In genomic region chr12:44479260-44480030, GRCm38 (mm10) we compare ENCODE assay signal across 30 mouse cellular contexts.
DNase-seq lines count a peak whose midpoint lies in the region; ATAC-seq and TF ChIP-seq lines count a peak whose summit lies in the region.
"Had no signal": no experiment of that assay in that cellular context is flagged by ENCODE, and none has a peak within 500 bp of the region (broad histone marks: within the 10 kb centered on the region; RNA-seq: fewer than 3 reads in every experiment).

No protein-coding gene starts in this region.

- no peaks in the 10 kb centered on the region; the same call in 1 of the 2 replicates for H3K9me3 ChIP-seq in forebrain, embryonic 11.5 days (ENCODE audit: control insufficient read depth, low read length)
- H3K9me3 ChIP-seq in forebrain, embryonic 10.5 days: peaks cover 3% of the 10 kb centered on the region; the same call in 1 of the 2 replicates
- H3K9me3 ChIP-seq in midbrain, embryonic 15.5 days: no peaks in the 10 kb centered on the region
- H3K9me3 ChIP-seq in midbrain, embryonic 11.5 days (ENCODE audit: control insufficient read depth, low read length): no peaks in the 10 kb centered on the region; the same call in 1 of the 2 replicates
- H3K9me3 ChIP-seq in forebrain, embryonic 14.5 days (replicated peaks; ENCODE audit: control insufficient read depth, low read length): no peaks in the 10 kb centered on the region
- no peaks in the 10 kb centered on the region for H3K9me3 ChIP-seq in hindbrain, embryonic 15.5 days
- H3K9me3 ChIP-seq: embryonic facial prominence, embryonic 13.5 days; limb, embryonic 13.5 days; lung, embryonic 15.5 days; neural tube, embryonic 15.5 days had no signal

- ATAC-seq in forebrain, embryonic 11.5 days (replicated peaks; ENCODE audit: low FRiP score): peak; percentile 61
- ATAC-seq in midbrain, embryonic 15.5 days (replicated peaks): no peak
- ATAC-seq in midbrain, embryonic 11.5 days (ENCODE audit: low FRiP score): no peak
- ATAC-seq in forebrain, embryonic 14.5 days: peak; percentile 93
- ATAC-seq in hindbrain, embryonic 15.5 days (ENCODE audit: low FRiP score, low read depth): no peak
- ATAC-seq in granulocyte monocyte progenitor cell, adult 5-6 weeks (replicated peaks; ENCODE audit: poor library complexity, severe bottlenecking): no peak
- ATAC-seq: intestine, embryonic 16.5 days had no signal

- no peak overlapping the region for H3K27ac ChIP-seq in forebrain, embryonic 11.5 days (ENCODE audit: low read depth, low read length)
- H3K27ac ChIP-seq in forebrain, embryonic 10.5 days: no peak overlapping the region
- H3K27ac ChIP-seq in midbrain, embryonic 15.5 days: 0 out of 2 replicates have a peak overlapping the region, but pooled peaks have one; percentile 16
- no peak overlapping the region for H3K27ac ChIP-seq in midbrain, embryonic 11.5 days (ENCODE audit: low read depth, low read length)
- H3K27ac ChIP-seq in forebrain, embryonic 14.5 days (ENCODE audit: low read depth, low read length): peak overlapping the region; percentile 45
- peak overlapping the region; percentile 38 for H3K27ac ChIP-seq in hindbrain, embryonic 15.5 days (replicated peaks)
- H3K27ac ChIP-seq in left cerebral cortex, adult 2 months: no peak overlapping the region
- H3K27ac ChIP-seq: embryonic facial prominence, embryonic 13.5 days; limb, embryonic 13.5 days; lung, embryonic 15.5 days; midbrain, embryonic 12.5 days; neural tube, embryonic 15.5 days; stomach, postnatal 0 days had no signal

- H3K36me3 ChIP-seq in forebrain, embryonic 11.5 days (ENCODE audit: control insufficient read depth, insufficient read depth, low read length): no peaks in the 10 kb centered on the region
- H3K36me3 ChIP-seq in forebrain, embryonic 10.5 days (replicated peaks): no peaks in the 10 kb centered on the region
- H3K36me3 ChIP-seq in midbrain, embryonic 15.5 days (replicated peaks): no peaks in the 10 kb centered on the region
- H3K36me3 ChIP-seq in midbrain, embryonic 11.5 days (ENCODE audit: control insufficient read depth, insufficient read depth, low read length): no peaks in the 10 kb centered on the region
- H3K36me3 ChIP-seq in forebrain, embryonic 14.5 days (ENCODE audit: control insufficient read depth, insufficient read depth, low read length): no peaks in the 10 kb centered on the region
- no peaks in the 10 kb centered on the region for H3K36me3 ChIP-seq in hindbrain, embryonic 15.5 days
- H3K36me3 ChIP-seq: embryonic facial prominence, embryonic 13.5 days; heart, embryonic 12.5 days; limb, embryonic 13.5 days; lung, embryonic 15.5 days; midbrain, embryonic 12.5 days; neural tube, embryonic 15.5 days had no signal

- no peaks in the 10 kb centered on the region for H3K27me3 ChIP-seq in forebrain, embryonic 11.5 days (ENCODE audit: control insufficient read depth, insufficient read depth, low read length)
- 0 out of 2 replicates have a peak, but pooled peaks cover 4% of the 10 kb centered on the region for H3K27me3 ChIP-seq in forebrain, embryonic 10.5 days (ENCODE audit: poor library complexity, severe bottlenecking)
- no peaks in the 10 kb centered on the region for H3K27me3 ChIP-seq in midbrain, embryonic 15.5 days (replicated peaks)
- H3K27me3 ChIP-seq in midbrain, embryonic 11.5 days (ENCODE audit: control insufficient read depth, insufficient read depth, low read length): no peaks in the 10 kb centered on the region
- H3K27me3 ChIP-seq in forebrain, embryonic 14.5 days (replicated peaks; ENCODE audit: control insufficient read depth, insufficient read depth, low read length): no peaks in the 10 kb centered on the region
- H3K27me3 ChIP-seq in hindbrain, embryonic 15.5 days: no peaks in the 10 kb centered on the region
- H3K27me3 ChIP-seq: CH12.LX; embryonic facial prominence, embryonic 13.5 days; heart, embryonic 12.5 days; limb, embryonic 13.5 days; lung, embryonic 15.5 days; midbrain, embryonic 12.5 days; neural tube, embryonic 15.5 days had no signal

- no peak for DNase-seq in forebrain, embryonic 11.5 days (ENCODE audit: low spot score)
- no peak for DNase-seq in forebrain, embryonic 10.5 days (ENCODE audit: extremely low spot score, low spot score)
- no peak for DNase-seq in midbrain, embryonic 11.5 days (ENCODE audit: low spot score, missing footprints)
- DNase-seq in forebrain, embryonic 14.5 days (ENCODE audit: low spot score): peak; percentile 84
- DNase-seq in left cerebral cortex, adult 2 months (ENCODE audit: extremely low spot score in 1 of 2, low spot score in 2 of 2): no peak
- DNase-seq: adrenal gland, adult 8-10 months; cerebellum, adult 11 months; cerebellum, adult 9-10 months; cerebellum, postnatal 36 days; gastrocnemius, postnatal 25 days; heart, adult 18-20 months; kidney, adult 8-10 months; kidney, postnatal 10 days; right cerebral cortex, adult 18-20 months; right cerebral cortex, postnatal 4 days; thymus, adult 18-20 months; thymus, postnatal 25 days had no signal

- intact Hi-C loops in left cerebral cortex, adult 2 months (cut with DNase I): no loop called here

- H3K4me1 ChIP-seq in forebrain, embryonic 11.5 days (replicated peaks; ENCODE audit: control insufficient read depth, insufficient read depth, low read length): no peaks in the 10 kb centered on the region
- H3K4me1 ChIP-seq in forebrain, embryonic 10.5 days: peaks cover 16% of the 10 kb centered on the region
- H3K4me1 ChIP-seq in midbrain, embryonic 15.5 days: no peaks in the 10 kb centered on the region
- H3K4me1 ChIP-seq in midbrain, embryonic 11.5 days (ENCODE audit: control insufficient read depth, insufficient read depth, low read length): no peaks in the 10 kb centered on the region
- H3K4me1 ChIP-seq in forebrain, embryonic 14.5 days (ENCODE audit: control insufficient read depth, insufficient read depth, low read length): peaks cover 16% of the 10 kb centered on the region
- peaks cover 11% of the 10 kb centered on the region; the same call in 1 of the 2 replicates for H3K4me1 ChIP-seq in hindbrain, embryonic 15.5 days (replicated peaks)
- H3K4me1 ChIP-seq: embryonic facial prominence, embryonic 13.5 days; heart, embryonic 12.5 days; limb, embryonic 13.5 days; lung, embryonic 15.5 days had no signal

- no peak overlapping the region for H3K4me3 ChIP-seq in forebrain, embryonic 11.5 days (ENCODE audit: low read depth, low read length)
- no peak overlapping the region for H3K4me3 ChIP-seq in forebrain, embryonic 10.5 days
- no peak overlapping the region for H3K4me3 ChIP-seq in midbrain, embryonic 15.5 days
- no peak overlapping the region for H3K4me3 ChIP-seq in midbrain, embryonic 11.5 days (ENCODE audit: low read depth, low read length)
- H3K4me3 ChIP-seq in forebrain, embryonic 14.5 days (ENCODE audit: low read depth, low read length): no peak overlapping the region
- H3K4me3 ChIP-seq in hindbrain, embryonic 15.5 days: no peak overlapping the region
- no peak overlapping the region for H3K4me3 ChIP-seq in left cerebral cortex, adult 2 months
- H3K4me3 ChIP-seq: embryonic facial prominence, embryonic 13.5 days; heart, embryonic 12.5 days; limb, embryonic 13.5 days; lung, embryonic 15.5 days; midbrain, embryonic 12.5 days; neural tube, embryonic 15.5 days had no signal

- 65% methylated on average over 6 of the region's 6 CpGs for WGBS in forebrain, embryonic 11.5 days
- 86% methylated on average over 6 of the region's 6 CpGs for WGBS in forebrain, embryonic 10.5 days
- WGBS in midbrain, embryonic 15.5 days: 69% methylated on average over 6 of the region's 6 CpGs
- 89% methylated on average over 6 of the region's 6 CpGs for WGBS in midbrain, embryonic 11.5 days
- WGBS in forebrain, embryonic 14.5 days: 26% methylated on average over 6 of the region's 6 CpGs
- 49% methylated on average over 6 of the region's 6 CpGs for WGBS in hindbrain, embryonic 15.5 days

- H3K9ac ChIP-seq in forebrain, embryonic 11.5 days (ENCODE audit: low read length): no peak overlapping the region
- no peak overlapping the region for H3K9ac ChIP-seq in midbrain, embryonic 15.5 days
- H3K9ac ChIP-seq in midbrain, embryonic 11.5 days (ENCODE audit: low read length): no peak overlapping the region
- H3K9ac ChIP-seq in forebrain, embryonic 14.5 days (ENCODE audit: low read length): no peak overlapping the region
- H3K9ac ChIP-seq in hindbrain, embryonic 15.5 days: no peak overlapping the region
- H3K9ac ChIP-seq: embryonic facial prominence, embryonic 13.5 days; heart, embryonic 12.5 days; limb, embryonic 13.5 days; lung, embryonic 15.5 days; midbrain, embryonic 12.5 days; neural tube, embryonic 15.5 days had no signal

- no peak for TF ChIP-seq CTCF in left cerebral cortex, adult 2 months (IDR thresholded peaks at IDR 0.05)

- H3K4me2 ChIP-seq in forebrain, embryonic 11.5 days (ENCODE audit: low read depth, low read length, severe bottlenecking): no peak overlapping the region
- H3K4me2 ChIP-seq in midbrain, embryonic 15.5 days: no peak overlapping the region
- no peak overlapping the region for H3K4me2 ChIP-seq in midbrain, embryonic 11.5 days
- no peak overlapping the region for H3K4me2 ChIP-seq in forebrain, embryonic 14.5 days (ENCODE audit: low read length)
- H3K4me2 ChIP-seq in hindbrain, embryonic 15.5 days: no peak overlapping the region
- H3K4me2 ChIP-seq: embryonic facial prominence, embryonic 13.5 days; heart, embryonic 12.5 days; limb, embryonic 13.5 days; liver, embryonic 11.5 days; lung, embryonic 15.5 days; midbrain, embryonic 12.5 days; neural tube, embryonic 15.5 days had no signal

Comparison
In these comparisons a context has a peak if more than half of its experiments do, and no peak if none do; other contexts are left out.
1. H3K27ac ChIP-seq: peak in midbrain, embryonic 15.5 days (single experiment), forebrain, embryonic 14.5 days (single experiment) and hindbrain, embryonic 15.5 days (single experiment); none in forebrain, embryonic 11.5 days (single experiment), forebrain, embryonic 10.5 days (single experiment), midbrain, embryonic 11.5 days (single experiment) and left cerebral cortex, adult 2 months (single experiment).
2. ATAC-seq: peak in forebrain, embryonic 11.5 days (single experiment) and forebrain, embryonic 14.5 days (single experiment); none in midbrain, embryonic 15.5 days (single experiment), midbrain, embryonic 11.5 days (single experiment), hindbrain, embryonic 15.5 days (single experiment) and granulocyte monocyte progenitor cell, adult 5-6 weeks (single experiment).